Mouse (Mus musculus): ENCODE results near the gene 2310033P09Rik.
A peak's percentile ranks its signal among the peaks of the same experiment; 100 is the strongest.

- no peak for TF ChIP-seq EP300 (optimal IDR thresholded peaks at IDR 0.05)
- TF ChIP-seq CTCF (IDR thresholded peaks at IDR 0.05; ENCODE audit: low read depth): 0 out of 2 replicates have a peak, but pooled peaks have one; percentile 14
Measured at GRCm38 (mm10) chr11:59226787-59227603, 18.9 kb downstream of the 2310033P09Rik start.
